10 mouse cellular contexts compared by ENCODE assay signal in genomic region chr5:119679614-119680328, GRCm38 (mm10). TPM values are rescaled to one million over a fixed set of nuclear protein-coding genes. Genes with fewer than 3 reads are reported as not detected.
DNase-seq lines count a peak whose midpoint lies in the region; ATAC-seq and TF ChIP-seq lines count a peak whose summit lies in the region.
"Had no signal": no experiment of that assay in that cellular context is flagged by ENCODE, and none has a peak within 500 bp of the region (broad histone marks: within the 10 kb centered on the region; RNA-seq: fewer than 3 reads in every experiment).

No protein-coding gene starts in this region.

- peak overlapping the region; percentile 48 for H3K4me2 ChIP-seq in kidney, embryonic 14.5 days (replicated peaks; ENCODE audit: low read depth, low read length)
- H3K4me2 ChIP-seq in limb, embryonic 12.5 days: peak overlapping the region; percentile 63

- H3K27ac ChIP-seq in kidney, embryonic 14.5 days (ENCODE audit: low read depth, low read length): peak overlapping the region; percentile 74; the same call in 1 of the 2 replicates
- peak overlapping the region; percentile 52 for H3K27ac ChIP-seq in ES-Bruce4 (ENCODE audit: insufficient read depth, low read length)
- peak overlapping the region; percentile 90 for H3K27ac ChIP-seq in ES-E14 (ENCODE audit: insufficient read depth, low read depth, low read length, poor library complexity, severe bottlenecking)
- peak overlapping the region; percentile 80 for H3K27ac ChIP-seq in limb, embryonic 12.5 days

- TF ChIP-seq CTCF in ES-Bruce4 (IDR thresholded peaks at IDR 0.05; ENCODE audit: low read depth, low read length): no peak

- no peaks in the 10 kb centered on the region for H3K9me3 ChIP-seq in kidney, embryonic 14.5 days (ENCODE audit: control insufficient read depth, low read length)
- H3K9me3 ChIP-seq in ES-Bruce4 (replicated peaks; ENCODE audit: control insufficient read depth, insufficient read depth, low read length, poor library complexity, severe bottlenecking): no peaks in the 10 kb centered on the region
- H3K9me3 ChIP-seq in ES-E14 (ENCODE audit: control insufficient read depth, insufficient read depth, low read depth, low read length): no peaks in the 10 kb centered on the region
- no peaks in the 10 kb centered on the region for H3K9me3 ChIP-seq in limb, embryonic 12.5 days

- peaks cover 35% of the 10 kb centered on the region; the same call in 1 of the 2 replicates for H3K36me3 ChIP-seq in kidney, embryonic 14.5 days (ENCODE audit: control insufficient read depth, insufficient read depth, low read length)
- peaks cover 51% of the 10 kb centered on the region for H3K36me3 ChIP-seq in ES-Bruce4 (ENCODE audit: control insufficient read depth, insufficient read depth, low read length, poor library complexity, severe bottlenecking)
- H3K36me3 ChIP-seq in ES-E14 (ENCODE audit: control insufficient read depth, insufficient read depth, low read length, poor library complexity, severe bottlenecking): peaks cover 51% of the 10 kb centered on the region
- peaks cover 21% of the 10 kb centered on the region for H3K36me3 ChIP-seq in limb, embryonic 12.5 days

- in situ Hi-C loops in ES-E14 (cut with MboI; ENCODE audit: low sequenced_read_pairs in 2 of 2, unreplicated experiment in 2 of 2): loop anchor here in 1 of 2 experiments (25.0 kb wide), 2 partner anchors 392 to 892 kb away; no protein-coding TSS in a partner anchor

- no peak for TF ChIP-seq POLR2A in ES-Bruce4 (IDR thresholded peaks at IDR 0.05; ENCODE audit: insufficient read depth, low read length)

- H3K4me1 ChIP-seq in kidney, embryonic 14.5 days (ENCODE audit: control insufficient read depth, insufficient read depth, low read length): no peaks in the 10 kb centered on the region; the same call in 1 of the 2 replicates
- H3K4me1 ChIP-seq in ES-Bruce4 (ENCODE audit: control insufficient read depth, insufficient read depth, low read length): peaks cover 4% of the 10 kb centered on the region
- H3K4me1 ChIP-seq in ES-E14 (ENCODE audit: control insufficient read depth in 2 of 2, insufficient read depth in 2 of 2, low read length in 2 of 2, poor library complexity in 1 of 2): peaks cover 5 to 9% of the 10 kb centered on the region in 2 experiments; a peak in 3 of 4 replicates
- H3K4me1 ChIP-seq in limb, embryonic 12.5 days (replicated peaks): peaks cover 37% of the 10 kb centered on the region

- no peak for DNase-seq in kidney, postnatal 14 days
- peak; percentile 94 for DNase-seq in ES-E14 (ENCODE audit: low read depth, low spot score)
- DNase-seq in right cerebral cortex, adult 2 months (ENCODE audit: low spot score in 2 of 2): no peak
- DNase-seq in gastrocnemius, postnatal 4 days (ENCODE audit: low spot score in 2 of 2): no peak
- DNase-seq: kidney, adult 9 months; left cerebral cortex, postnatal 4 days had no signal

- peaks cover 88% of the 10 kb centered on the region for H3K27me3 ChIP-seq in kidney, embryonic 14.5 days (ENCODE audit: control insufficient read depth, insufficient read depth, low read length)
- no peaks in the 10 kb centered on the region for H3K27me3 ChIP-seq in ES-Bruce4 (ENCODE audit: control insufficient read depth, insufficient read depth, low read length, poor library complexity, severe bottlenecking)
- peaks cover 93% of the 10 kb centered on the region for H3K27me3 ChIP-seq in limb, embryonic 12.5 days

- 30% methylated on average over 10 of the region's 10 CpGs for WGBS in kidney, embryonic 14.5 days
- 40% methylated on average over 10 of the region's 10 CpGs for WGBS in limb, embryonic 12.5 days

- H3K4me3 ChIP-seq in kidney, embryonic 14.5 days (ENCODE audit: low read length): peak overlapping the region; percentile 30
- H3K4me3 ChIP-seq in ES-Bruce4 (ENCODE audit: low read depth, low read length) (peak overlapping the region; percentile 50), ES-E14 (ENCODE audit: insufficient read depth in 1 of 2, low read depth in 1 of 2, low read length in 2 of 2, poor library complexity in 1 of 2, severe bottlenecking in 1 of 2) (peak overlapping the region; percentile 59 to 75; a peak in 3 of 4 replicates)
- H3K4me3 ChIP-seq in limb, embryonic 12.5 days (replicated peaks): peak overlapping the region; percentile 40
- H3K4me3 ChIP-seq: myocyte had no signal

- TF ChIP-seq EP300 in ES-Bruce4 (IDR thresholded peaks at IDR 0.05; ENCODE audit: insufficient read depth, low read depth, low read length): 0 out of 2 replicates have a peak, but pooled peaks have one; percentile 53

- no peak for ATAC-seq in kidney, embryonic 14.5 days (ENCODE audit: low FRiP score, low TSS enrichment)
- no peak for ATAC-seq in limb, embryonic 12.5 days (ENCODE audit: insufficient number of reproducible peaks, insufficient read depth, low FRiP score, low TSS enrichment, low read depth)

- H3K9ac ChIP-seq in kidney, embryonic 14.5 days (ENCODE audit: low read depth, low read length): peak overlapping the region; percentile 62
- H3K9ac ChIP-seq in ES-Bruce4 (ENCODE audit: low read depth, poor library complexity, severe bottlenecking) (peak overlapping the region; percentile 65), ES-E14 (ENCODE audit: insufficient read depth, low read depth, low read length, poor library complexity, severe bottlenecking) (peak overlapping the region; percentile 79)
- peak overlapping the region; percentile 63 for H3K9ac ChIP-seq in limb, embryonic 12.5 days (replicated peaks)

TF ChIP-seq in ES-E14, 5 proteins besides CTCF, POLR2A, EP300 and RAD21:
- TF ChIP-seq MAFK (IDR thresholded peaks at IDR 0.05; ENCODE audit: insufficient read depth, low read depth, low read length) (peak; percentile 37; the same call in 1 of the 2 replicates), ZC3H11A (IDR thresholded peaks at IDR 0.05; ENCODE audit: borderline replicate concordance, low read depth, low read length) (no peak), CHD2 (IDR thresholded peaks at IDR 0.05; ENCODE audit: low read depth, low read length) (peak; percentile 48; the same call in 1 of the 2 replicates), ZNF384 (IDR thresholded peaks at IDR 0.05; ENCODE audit: low read depth, low read length) (peak; percentile 99), HCFC1 (IDR thresholded peaks at IDR 0.05; ENCODE audit: borderline replicate concordance, insufficient read depth, low read length) (0 out of 2 replicates have a peak, but pooled peaks have one; percentile 40)

RNA-seq across cellular contexts. Expression of gene Tbx3, which starts 9.3 kb away (rescaled TPM):
- polyA plus RNA-seq in kidney, embryonic 14.5 days (2014; fragmentation: Nextera tagmentation; extraction: Ambion mirVana): 31.7 and 53.3 TPM in 2 replicates
- polyA plus RNA-seq in ES-Bruce4 (2011; ENCODE audit: insufficient read depth, insufficient read length, low read depth, missing spikeins): 29.8 and 30.1 TPM in 2 replicates
- 30.5 and 47.9 TPM in 2 replicates for total RNA-seq in ES-E14 (2012; rRNA removed)
- 38.3 and 42.4 TPM in 2 replicates for polyA plus RNA-seq in limb, embryonic 12.5 days (2016; fragmentation: Nextera tagmentation; extraction: Ambion mirVana)
- total RNA-seq in gastrocnemius, postnatal 4 days (2021): 10 to 100 TPM; 12.8 to 14.5 TPM
